Mouse (Mus musculus): ENCODE data around the gene Rpl19.

Rpl19 gene

DNA sequence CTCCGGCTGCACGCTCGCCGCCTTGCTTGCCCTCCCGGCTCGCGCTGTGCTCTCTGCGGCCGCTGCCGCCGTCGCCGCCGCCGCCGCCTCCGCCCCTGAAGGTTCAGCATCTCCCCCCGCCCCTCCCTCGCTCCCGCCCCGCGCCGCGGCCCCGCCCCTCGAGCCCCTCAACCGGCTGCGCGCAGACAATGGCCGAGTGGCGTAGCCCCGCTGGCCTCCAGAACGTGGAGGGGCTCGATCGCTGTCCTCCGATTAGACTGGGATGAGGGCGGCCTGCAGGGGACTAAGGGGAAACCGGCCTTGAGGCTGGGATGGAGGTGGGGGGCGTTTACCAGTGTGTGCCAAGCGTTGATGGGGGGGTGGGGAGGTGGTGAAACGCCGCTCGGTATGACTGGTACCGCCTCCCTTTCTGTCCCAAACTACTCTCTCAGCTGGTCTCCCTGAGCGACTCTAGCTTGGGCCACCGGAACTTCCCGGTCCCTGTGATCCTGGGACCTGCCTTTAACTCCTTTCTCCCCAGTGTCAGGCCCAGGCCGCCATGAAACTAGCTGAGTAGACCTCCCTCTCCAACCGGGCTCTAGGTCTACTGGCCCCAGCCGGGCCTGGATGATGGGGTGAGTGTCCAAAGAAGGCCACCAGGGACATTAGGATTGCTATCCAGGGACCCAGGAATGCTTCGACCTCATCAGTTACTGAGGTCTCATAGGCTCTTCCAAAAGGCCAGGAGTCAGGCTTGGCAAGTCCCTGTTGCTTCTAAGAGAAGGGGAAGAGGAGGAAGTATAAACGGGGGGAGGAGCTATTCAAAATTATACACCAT, 3.7 kb upstream of the Rpl19 start, which contains the start of gene Cacnb1:
Cacnb1 (minus strand) TSS at position 480 of the 817 bp plus-strand sequence.
- DNase-seq (ENCODE audit: low read depth) = no peak

DNA sequence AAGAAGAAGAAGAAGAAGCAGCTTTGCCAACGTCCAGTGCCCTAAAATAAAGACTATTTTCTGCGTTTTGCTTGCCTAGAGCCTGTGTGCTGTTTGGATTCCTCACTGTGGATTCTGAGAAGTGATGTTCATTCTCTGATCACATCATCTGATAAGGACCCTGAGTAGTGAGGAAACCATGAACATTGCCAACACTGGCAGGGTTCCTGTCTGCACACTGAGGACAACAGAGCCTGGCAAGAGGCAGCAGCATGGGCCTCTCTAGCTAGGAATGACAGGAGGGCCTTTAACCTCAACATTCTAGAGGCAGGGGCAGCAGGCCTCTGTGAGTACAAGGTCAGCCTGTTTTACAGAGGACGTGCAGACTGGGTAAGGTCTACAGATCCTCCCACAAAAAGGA, 2.0 kb upstream of the Rpl19 start:
- DNase-seq (ENCODE audit: low read depth) = no peak

DNA sequence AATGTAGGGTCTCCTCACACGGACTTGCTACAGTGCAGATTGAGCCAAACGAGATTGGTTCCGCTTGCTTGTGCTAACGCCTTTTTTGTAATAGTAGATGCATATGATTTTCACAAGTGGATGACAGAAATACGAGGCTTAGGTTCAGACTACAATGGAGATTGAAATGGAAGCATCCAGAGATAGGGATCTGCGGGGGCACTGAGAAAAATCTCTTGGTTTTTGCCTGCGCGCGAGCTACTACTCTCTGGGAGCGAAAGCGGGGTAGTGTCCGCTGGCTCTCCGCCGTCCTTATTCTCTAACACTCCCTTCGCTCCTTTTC, 301 bp upstream of the Rpl19 start:
- DNase-seq (ENCODE audit: low read depth) = no peak

DNA sequence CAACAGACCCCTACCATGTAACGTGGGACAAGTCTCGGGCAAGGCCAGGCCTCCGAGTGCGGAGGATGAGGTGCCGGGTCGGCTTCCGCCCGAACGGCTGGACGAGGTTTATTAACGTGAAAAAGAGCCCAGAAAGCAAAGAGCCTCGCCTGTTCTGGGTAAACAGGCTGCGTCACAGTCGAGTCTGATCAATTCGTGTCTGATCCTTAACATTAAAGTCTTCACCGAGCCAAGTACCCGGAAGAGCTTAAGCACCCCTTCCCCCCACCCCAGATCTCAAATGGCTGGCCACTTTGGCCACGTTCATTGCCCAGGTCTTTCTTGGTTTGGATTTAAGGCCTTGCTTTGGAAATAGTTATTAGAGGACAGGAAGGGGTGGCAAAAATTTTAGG, 783 bp downstream of the Rpl19 start:
- DNase-seq (ENCODE audit: low read depth) = no peak

DNA sequence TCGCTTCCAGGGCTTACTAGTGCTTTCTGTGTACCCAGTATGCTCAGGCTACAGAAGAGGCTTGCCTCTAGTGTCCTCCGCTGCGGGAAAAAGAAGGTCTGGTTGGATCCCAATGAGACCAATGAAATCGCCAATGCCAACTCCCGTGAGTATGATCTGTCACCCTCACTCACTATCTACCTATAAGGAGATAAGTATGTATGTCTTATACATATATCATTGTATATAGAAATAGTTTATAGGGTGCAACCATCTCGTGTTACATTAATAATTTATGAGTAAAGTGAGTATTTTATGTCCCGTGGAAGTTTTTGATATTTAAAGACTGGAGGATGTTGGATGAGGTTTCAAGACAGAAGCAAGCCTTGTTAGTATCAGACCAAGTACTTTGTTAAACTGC, 1.3 kb downstream of the Rpl19 start:
- DNase-seq (ENCODE audit: low read depth) = no peak

DNA sequence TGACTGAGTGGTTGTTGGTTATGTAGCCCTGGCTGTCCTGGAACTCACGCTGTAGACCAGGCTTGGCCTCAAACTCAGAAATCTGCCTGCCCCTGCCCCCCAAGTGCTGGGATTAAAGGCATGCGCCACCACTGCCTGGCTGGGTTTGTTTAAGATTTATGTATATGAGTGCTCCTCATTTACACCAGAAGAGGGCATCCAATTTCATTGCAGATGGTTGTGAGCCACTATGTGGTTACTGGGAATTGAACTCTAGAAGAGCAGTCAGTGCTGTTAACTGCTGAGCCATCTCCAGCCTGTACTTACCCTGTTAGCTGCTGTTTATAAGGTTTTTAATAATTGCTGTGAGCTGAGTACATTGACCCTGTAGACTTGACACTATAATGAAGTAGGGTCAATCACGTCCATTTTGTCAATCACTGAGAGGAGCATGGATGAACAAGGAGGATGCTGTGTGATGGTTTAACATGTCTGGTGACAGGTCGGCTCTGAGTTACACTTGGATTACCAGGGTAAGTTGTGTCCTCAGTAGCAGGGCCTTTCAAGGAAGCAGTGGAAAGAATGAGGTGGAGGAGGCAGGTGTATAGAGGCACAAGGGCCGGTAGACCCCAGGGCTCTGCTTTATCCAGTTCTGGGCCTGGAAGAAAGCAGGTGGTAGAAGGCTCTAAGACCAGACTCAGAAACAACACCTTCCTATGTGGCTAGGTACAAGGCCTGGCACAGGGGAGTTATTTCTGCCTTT, 4.4 kb downstream of the Rpl19 start:
- DNase-seq (ENCODE audit: low read depth) = no peak

DNA sequence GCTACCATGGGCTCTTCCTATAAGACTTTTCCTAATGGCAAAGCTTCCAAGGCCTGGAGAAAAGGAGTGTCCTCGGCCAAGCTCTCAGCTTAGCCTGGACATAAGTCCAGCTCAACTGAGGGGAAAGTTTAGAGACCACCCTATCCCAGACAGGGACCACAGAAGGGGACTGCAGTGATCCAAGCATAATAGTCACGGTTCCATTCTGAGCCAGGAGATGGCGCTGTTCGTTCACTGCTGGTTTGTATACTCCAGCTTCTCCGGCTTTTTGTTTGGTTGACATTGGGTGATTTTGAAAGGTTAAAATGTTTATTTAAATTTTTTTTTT, 4.9 kb downstream of the Rpl19 start:
- DNase-seq (ENCODE audit: low read depth) = no peak

DNA sequence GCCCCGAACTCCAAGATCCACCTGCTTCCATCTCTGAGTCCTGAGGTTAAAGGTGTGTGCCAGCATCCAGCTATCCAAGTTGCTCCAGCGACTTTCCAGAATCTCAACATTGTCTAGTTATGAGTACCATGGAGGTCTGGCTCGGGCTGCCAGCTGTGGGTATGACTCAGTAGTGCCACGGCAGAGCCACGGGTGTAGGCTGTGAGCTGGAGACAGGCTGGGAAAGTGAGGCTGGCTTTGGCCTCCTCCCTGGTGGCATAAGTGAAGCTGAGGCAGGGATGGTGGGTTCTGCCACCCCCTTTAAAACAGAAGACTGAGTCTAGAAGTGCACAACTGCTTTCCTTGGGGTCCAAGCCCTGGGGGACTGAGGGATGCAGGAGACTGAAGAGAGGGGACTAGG, 7.6 kb downstream of the Rpl19 start:
- no peak for DNase-seq (ENCODE audit: low read depth)

DNA sequence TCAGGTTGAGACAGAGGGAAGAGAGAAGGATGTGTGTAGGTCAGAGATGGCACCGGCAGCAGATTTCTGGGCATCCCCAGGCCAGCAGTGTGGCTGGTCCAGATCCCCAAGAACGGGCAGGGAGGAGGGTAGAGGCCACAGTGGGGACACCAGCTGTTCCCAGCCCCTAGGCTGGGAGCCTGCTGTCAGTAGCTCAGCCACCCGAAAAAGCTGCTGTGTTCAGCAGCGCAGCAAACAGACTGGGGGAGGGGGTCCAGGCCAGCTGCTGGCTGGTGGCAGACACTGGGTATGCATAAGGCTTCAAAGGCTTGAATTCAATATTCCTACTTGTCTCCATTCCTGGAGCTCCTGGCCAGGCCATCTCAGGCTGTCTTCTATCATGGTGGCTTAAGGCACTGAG, 8.3 kb downstream of the Rpl19 start:
- DNase-seq (ENCODE audit: low read depth) = no peak

DNA sequence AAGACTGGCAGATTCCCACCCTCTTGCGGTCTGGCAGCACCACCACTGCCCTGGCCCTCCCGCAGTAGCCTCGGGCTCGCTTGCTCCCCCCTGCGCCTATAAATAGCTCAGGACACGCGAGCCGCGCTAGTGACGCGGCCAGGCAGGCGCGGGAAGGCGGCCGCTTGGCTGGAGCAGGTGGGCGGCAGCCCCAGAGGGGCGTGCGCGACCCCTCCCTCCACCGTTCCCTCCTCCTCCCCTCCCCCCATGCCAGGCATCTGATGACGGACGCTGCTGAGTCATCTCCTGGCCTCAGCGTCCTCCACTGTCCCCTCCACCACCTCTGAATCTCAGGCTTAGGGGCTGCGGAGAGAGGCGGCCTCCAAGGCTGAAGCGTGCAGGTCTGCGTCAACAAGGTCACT, 9.5 kb downstream of the Rpl19 start:
- no peak for DNase-seq (ENCODE audit: low read depth)

DNA sequence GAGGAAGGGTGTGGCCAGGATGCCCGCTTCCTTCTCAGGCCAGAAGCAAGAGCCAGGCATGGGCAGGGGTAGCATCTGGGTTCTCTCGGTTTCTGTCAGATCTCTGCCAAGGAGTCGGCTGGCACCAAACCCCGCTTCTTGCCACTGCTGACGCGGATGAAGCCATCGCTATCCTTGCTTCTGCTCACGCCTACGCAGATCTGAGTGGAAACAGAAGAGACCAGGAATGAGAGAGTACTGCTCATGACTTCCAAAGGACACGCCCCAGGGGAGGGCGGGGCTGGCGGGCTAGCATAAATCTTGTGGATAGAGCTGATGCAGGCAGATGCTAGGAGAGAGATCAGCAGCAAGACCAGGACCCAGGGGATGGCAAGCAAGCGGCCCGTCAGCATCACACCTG, 11.4 kb downstream of the Rpl19 start:
- DNase-seq (ENCODE audit: low read depth) = no peak

DNA sequence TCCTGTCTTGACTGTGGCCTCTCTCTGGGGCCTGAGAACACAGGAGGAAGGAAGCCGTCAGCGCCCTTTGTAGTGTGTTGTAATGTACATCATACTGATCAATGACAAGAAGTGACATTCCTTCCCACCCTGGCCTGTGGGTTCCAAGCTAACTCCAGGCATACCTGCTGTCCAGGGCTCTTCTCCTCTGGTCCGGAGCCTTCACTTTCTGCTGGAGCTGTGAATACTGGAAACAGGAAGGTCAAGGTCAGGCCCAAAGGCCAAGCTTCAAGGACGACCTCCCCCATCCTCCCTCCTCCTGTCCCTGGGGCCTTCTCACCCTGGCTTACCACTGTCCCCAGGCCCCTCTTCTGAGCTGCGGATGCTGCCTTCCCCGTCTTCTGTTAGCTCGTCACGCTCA, 14.5 kb downstream of the Rpl19 start:
- no peak for DNase-seq (ENCODE audit: low read depth)

DNA sequence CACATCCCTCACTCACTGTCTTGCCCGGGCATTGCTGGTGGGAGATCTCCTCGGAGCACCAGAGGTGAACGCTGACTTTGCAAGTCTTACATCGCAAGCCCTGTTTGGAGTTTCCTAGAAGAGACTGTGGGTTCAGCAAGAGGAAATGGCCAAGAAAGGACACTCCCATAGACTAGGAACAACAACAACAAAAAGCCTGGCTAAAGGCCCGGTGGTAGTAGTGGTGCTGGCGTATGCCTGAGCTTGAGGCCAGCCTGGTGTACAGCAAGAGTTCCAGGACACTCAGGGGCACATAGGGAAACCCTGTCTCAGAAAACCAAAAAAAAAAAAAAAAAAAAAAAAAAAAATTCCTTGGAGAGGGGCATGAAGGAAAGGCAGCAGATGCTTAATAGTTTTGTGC, 16.2 kb downstream of the Rpl19 start:
- DNase-seq (ENCODE audit: low read depth) = no peak

DNA sequence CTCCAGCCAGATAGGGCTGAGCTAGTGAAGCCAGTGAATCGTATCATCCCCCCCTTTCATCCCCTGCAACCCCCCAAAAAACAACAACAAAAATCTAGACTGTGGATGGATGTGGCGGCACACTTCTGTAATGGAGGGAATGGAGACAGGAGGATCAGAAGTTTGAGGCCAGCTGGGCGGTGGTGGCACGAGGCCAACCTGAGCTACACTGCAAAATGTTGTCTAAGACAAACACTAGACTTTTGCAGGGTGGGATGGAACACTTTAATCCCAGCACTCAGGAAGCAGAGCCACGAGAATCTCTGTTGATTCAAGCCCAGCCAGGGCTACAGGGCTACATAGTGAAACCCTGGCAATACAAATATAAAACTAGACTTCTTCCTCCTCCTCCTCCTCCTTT, 17.6 kb downstream of the Rpl19 start:
- DNase-seq (ENCODE audit: low read depth) = no peak

DNA sequence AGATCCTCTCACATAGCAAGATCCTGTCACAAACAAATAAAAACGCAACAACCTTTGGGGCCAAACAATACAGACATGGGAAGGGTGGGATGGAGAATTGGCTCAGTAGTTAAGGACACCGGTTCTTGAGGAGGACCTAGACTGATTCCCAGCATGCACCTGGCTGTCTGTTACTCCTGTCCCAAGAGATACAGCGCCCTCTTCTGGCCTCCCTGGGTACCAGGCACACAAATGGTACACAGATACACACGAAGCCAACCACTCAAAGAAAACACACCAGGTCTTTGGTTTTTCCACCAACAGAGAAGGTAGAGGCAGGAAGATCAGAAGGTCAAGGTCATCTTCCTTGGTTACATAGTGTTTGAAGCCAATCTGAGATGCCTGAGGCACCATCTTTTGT, 19.1 kb downstream of the Rpl19 start:
- DNase-seq (ENCODE audit: low read depth) = no peak

DNA sequence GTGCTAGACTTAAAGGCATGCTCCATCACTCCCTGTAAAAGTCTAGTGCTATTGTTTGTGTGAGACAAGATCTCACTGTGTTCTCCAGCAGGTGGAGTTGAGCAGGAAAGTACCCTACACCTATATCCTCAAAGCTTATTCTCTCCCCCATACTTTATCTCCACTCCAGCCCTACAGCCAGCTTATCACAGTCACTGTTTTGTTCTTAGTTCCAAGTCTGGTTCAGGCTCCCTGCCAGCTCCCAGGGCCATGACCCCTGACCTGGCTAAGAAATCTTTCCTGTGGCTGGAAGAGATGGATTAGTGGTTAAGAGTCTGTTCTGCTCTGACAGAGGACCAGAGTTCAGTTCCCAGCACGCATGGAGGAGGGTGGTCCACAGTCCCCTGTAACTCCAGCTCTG, 20.0 kb downstream of the Rpl19 start:
- no peak for DNase-seq (ENCODE audit: low read depth)

DNA sequence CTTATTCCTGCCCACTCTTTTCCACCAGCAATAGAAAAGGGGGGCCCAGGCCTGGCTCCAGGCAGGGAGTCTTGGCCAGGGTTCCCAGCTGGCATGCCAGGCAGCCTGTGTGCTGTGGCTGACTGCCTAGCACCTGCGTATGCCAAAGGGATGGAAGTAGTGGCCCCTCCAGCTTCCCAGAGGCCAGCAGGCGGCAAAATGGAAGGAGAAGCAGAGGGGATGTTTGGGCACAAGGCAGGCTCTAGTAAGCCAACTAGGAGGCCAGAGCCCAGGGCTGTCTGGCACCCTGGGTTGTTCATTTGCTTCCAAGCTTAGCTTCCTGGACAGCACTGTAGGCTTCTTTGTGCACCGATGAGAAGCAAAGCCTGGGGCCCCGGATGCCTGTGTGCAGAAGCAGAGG, 21.2 kb downstream of the Rpl19 start:
- no peak for DNase-seq (ENCODE audit: low read depth)

DNA sequence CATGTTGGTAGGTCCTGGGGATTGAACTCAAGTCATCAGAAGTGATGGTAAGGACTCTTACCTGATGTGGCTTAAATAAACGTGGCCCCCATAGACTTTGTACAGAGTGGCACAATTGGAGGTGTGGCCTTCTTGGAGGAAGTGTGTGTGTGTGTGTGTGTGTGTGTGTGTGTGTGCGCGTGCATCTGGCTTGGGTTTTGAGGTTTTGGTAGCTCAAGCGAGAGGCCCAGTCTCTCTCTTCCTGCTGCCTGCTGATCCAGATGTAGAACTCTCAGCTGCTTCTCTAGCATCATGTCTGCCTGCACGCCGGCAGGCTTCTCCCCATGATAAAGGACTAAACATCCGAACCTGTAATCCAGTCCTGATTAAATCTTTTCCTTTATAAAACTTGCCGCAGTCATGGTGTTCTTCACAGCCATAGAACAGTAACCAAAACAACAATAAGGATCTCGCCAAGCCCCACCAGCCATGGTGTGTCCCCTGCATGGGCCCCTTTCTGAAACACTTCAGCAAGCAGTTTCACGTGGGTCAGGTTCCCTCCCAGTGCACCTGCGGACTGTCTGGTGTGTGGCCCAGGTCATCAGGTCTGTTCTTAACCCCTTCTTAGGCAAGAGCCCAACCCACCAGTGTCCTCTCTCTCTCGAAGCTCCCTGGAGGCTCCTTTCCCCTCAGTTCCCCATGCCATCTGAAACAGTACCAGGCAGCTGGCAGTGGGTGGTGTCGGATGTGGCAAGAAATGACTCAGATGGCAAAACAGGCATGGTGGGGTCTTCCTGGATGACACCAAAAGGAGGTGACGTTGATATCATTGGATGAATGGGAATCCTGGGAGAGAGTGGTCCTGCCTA, 23.4 kb downstream of the Rpl19 start:
- DNase-seq (ENCODE audit: low read depth) = no peak

DNA sequence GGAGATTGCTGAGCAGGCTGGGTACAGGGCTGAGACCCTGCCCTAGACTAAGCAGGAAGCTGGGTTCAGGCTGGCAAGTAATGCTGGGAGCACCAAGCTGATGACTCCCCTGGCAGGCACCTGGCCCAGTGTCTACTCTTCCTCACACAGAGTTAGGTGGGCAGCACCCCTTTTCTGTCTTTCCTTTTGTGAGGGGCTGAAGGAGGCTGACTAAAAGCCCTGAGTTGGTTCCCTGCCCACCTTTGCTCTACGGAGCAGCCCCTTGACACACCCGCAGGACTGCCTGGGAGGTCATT, 24.0 kb downstream of the Rpl19 start:
- DNase-seq (ENCODE audit: low read depth) = no peak

DNA sequence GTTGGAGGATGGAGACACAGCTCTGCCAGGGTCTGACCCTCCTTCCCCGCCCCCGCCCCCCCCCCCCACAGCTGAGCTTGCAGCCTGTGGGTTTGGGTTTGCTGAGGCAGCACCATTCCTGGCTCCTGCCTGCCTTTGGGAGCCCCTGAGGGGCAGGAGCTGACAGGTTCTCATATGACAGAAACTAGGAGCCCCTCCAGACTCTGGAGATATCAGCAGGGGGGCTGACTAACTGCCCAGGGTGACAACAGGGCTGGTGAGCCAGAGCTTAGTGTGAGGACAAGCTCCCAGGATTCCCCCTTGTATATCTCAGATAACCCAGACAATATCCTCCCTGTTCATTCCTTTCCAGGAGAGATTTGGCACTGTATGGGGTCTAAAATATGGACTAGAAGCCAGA, 24.4 kb downstream of the Rpl19 start:
- DNase-seq (ENCODE audit: low read depth) = no peak

DNA sequence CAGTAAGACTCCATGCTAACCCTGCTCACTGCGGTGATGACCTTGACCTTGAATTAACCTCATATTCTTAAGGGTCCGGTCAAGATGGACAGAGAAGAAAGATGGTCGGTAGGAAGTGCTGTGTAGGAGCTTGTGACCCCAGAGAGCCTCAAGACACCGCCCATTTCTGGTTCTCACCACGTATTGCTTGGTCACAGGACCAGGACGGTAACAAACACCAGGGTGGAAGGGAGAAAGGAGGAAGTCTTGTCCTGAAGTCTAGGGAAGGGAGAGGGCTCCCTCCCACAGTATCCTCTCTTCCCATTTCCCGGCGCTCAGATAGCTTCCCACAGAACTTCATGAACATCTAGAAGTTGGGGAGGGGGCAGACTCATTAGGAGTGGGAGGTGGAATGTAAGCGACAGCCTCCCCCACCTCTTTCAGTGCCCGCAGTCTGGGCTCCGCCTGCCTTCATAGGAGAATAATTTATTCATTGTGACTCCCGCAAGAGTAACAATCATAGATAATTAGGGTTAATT, 25.2 kb downstream of the Rpl19 start:
- DNase-seq (ENCODE audit: low read depth) = no peak

DNA sequence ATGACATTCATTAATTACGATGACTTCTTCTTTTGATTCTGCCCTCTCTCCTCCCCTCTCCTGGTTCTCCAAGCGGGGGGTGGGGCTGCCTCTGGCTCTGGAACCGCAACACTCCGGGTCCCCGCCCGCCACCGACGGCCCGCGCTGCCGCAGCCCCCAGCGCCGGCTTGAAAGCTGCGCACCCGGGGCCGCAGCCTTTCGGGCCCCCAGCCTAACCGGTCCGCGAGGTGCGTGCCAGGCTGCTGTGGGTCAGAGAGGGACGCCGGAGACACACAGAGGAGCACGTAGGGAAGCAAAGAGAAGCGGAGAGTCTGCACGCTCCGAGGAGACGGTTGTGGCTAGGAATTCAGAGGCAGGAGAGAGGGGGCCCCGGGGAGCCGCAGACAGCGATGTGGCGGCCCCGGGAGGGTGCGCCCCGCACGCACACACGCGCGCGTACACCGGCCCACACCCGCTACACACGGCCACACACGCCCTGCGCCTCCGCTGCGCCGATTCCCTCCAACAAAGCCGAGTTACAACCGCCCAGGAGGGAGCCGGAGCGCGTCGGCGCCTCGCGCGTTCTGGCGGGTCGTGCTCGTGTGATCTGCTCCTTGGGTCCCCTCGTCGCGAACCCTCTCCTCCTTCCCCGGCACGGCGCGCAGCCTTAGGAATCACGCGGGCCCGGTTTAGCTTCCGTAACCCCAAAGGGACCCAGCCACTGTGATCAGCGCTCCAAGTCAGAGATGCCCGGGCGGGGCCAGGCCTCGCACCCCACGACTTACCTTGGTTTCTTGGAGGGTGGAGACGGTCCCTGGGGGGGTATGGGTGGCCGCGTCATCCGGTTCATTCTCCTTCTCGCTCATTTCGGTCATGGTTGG, 25.8 kb downstream of the Rpl19 start:
- no peak for DNase-seq (ENCODE audit: low read depth)
